Mouse (Mus musculus): ENCODE results near the gene Onecut3.

The Onecut3 gene

GRCm38 (mm10) chr10:80494732-80495131 lies at the start of gene Onecut3:
TSS of gene Onecut3 (plus strand) at chr10:80494835.
- DNase-seq (ENCODE audit: low spot score in 2 of 2) = no peak

- DNase-seq (ENCODE audit: low spot score in 2 of 2) = no peak
Measured at GRCm38 (mm10) chr10:80445052-80445451, 49.6 kb upstream of the Onecut3 start.

- peak; percentile 62 to 85 for DNase-seq (ENCODE audit: low spot score in 2 of 2)
Measured at GRCm38 (mm10) chr10:80445898-80446601, 48.6 kb upstream of the Onecut3 start.

GRCm38 (mm10) chr10:80450599-80450998 lies 44.0 kb upstream of the Onecut3 start:
- DNase-seq (ENCODE audit: low spot score in 2 of 2) = no peak

GRCm38 (mm10) chr10:80453601-80454000 lies 41.0 kb upstream of the Onecut3 start:
- no peak for DNase-seq (ENCODE audit: low spot score in 2 of 2)

- no peak for DNase-seq (ENCODE audit: low spot score in 2 of 2)
Measured at GRCm38 (mm10) chr10:80454781-80455180, 39.9 kb upstream of the Onecut3 start.

- no peak for DNase-seq (ENCODE audit: low spot score in 2 of 2)
Measured at GRCm38 (mm10) chr10:80455697-80456096, 38.9 kb upstream of the Onecut3 start.

- DNase-seq (ENCODE audit: low spot score in 2 of 2) = peak in 1 of 2 experiments; percentile 46
Measured at GRCm38 (mm10) chr10:80459236-80459635, 35.4 kb upstream of the Onecut3 start.

- no peak for DNase-seq (ENCODE audit: low spot score in 2 of 2)
Measured at GRCm38 (mm10) chr10:80459671-80460070, 35.0 kb upstream of the Onecut3 start.

GRCm38 (mm10) chr10:80460324-80460723 lies 34.3 kb upstream of the Onecut3 start:
- no peak for DNase-seq (ENCODE audit: low spot score in 2 of 2)

GRCm38 (mm10) chr10:80461346-80461745 lies 33.3 kb upstream of the Onecut3 start:
- DNase-seq (ENCODE audit: low spot score in 2 of 2) = no peak

GRCm38 (mm10) chr10:80464381-80465035 lies 30.1 kb upstream of the Onecut3 start:
- no peak for DNase-seq (ENCODE audit: low spot score in 2 of 2)

- no peak for DNase-seq (ENCODE audit: low spot score in 2 of 2)
Measured at GRCm38 (mm10) chr10:80465066-80465465, 29.6 kb upstream of the Onecut3 start.

GRCm38 (mm10) chr10:80475290-80475959 lies 19.2 kb upstream of the Onecut3 start:
- DNase-seq (ENCODE audit: low spot score in 2 of 2) = peak; percentile 78 to 93

- DNase-seq (ENCODE audit: low spot score in 2 of 2) = no peak
Measured at GRCm38 (mm10) chr10:80478531-80478930, 16.1 kb upstream of the Onecut3 start.

GRCm38 (mm10) chr10:80481002-80481401 lies 13.6 kb upstream of the Onecut3 start:
- no peak for DNase-seq (ENCODE audit: low spot score in 2 of 2)

- DNase-seq (ENCODE audit: low spot score in 2 of 2) = no peak
Measured at GRCm38 (mm10) chr10:80486862-80487379, 7.7 kb upstream of the Onecut3 start.

GRCm38 (mm10) chr10:80490051-80490450 lies 4.6 kb upstream of the Onecut3 start:
- no peak for DNase-seq (ENCODE audit: low spot score in 2 of 2)

GRCm38 (mm10) chr10:80495901-80496300 lies 1.3 kb downstream of the Onecut3 start:
- DNase-seq (ENCODE audit: low spot score in 2 of 2) = no peak

GRCm38 (mm10) chr10:80496421-80496820 lies 1.8 kb downstream of the Onecut3 start:
- DNase-seq (ENCODE audit: low spot score in 2 of 2) = no peak

GRCm38 (mm10) chr10:80502291-80502690 lies 7.7 kb downstream of the Onecut3 start:
- DNase-seq (ENCODE audit: low spot score in 2 of 2) = no peak

GRCm38 (mm10) chr10:80502819-80503314 lies 8.2 kb downstream of the Onecut3 start:
- DNase-seq (ENCODE audit: low spot score in 2 of 2) = no peak

Measured in cerebellum, postnatal 4 days (tissue).